Mouse (Mus musculus) liver, embryonic 14.5 days (tissue): ENCODE measurements at regions not wholly inside any gene's neighbourhood (a gene's known extent, or its start where the extent isn't known, plus 50 kb on each side); places are given as distances from the start of the nearest gene placed in this dataset.
A peak's percentile ranks its signal among the peaks of the same experiment; 100 is the strongest.

ENCODE experiments used
- ATAC-seq: fragments of 200-750 bp; cut with Nextera tagmentation; 2 replicates; pipeline ENCODE4 v1.8.0; 2017; ENCODE audit warnings: moderate number of reproducible peaks, mild to moderate bottlenecking, moderate library complexity; ENCODE audit not compliant: insufficient read depth
- DNase-seq, 3 experiments: peaks; one replicate each; pipeline ENCODE4 v3.0.0-alpha.2; 2012 to 2013; ENCODE audit warnings: low read depth in 3 of 3, low spot score in 3 of 3
- H3K27ac ChIP-seq: fragments of 300-500 bp; sonication (generic); 2 replicates; pipeline ENCODE4 v1.5.1; 2014; ENCODE audit warnings: moderate library complexity, mild to moderate bottlenecking, control low read depth, inconsistent platforms
- H3K27me3 ChIP-seq: fragments of 300-500 bp; sonication (generic); 2 replicates; pipeline ENCODE4 v1.6.1; 2014; ENCODE audit warnings: mild to moderate bottlenecking, low read length, moderate library complexity; ENCODE audit not compliant: control insufficient read depth, insufficient read depth
- H3K36me3 ChIP-seq: fragments of 300-500 bp; sonication (generic); replicated peaks from 2 replicates; pipeline ENCODE4 v1.6.1; 2014; ENCODE audit warnings: low read depth; ENCODE audit not compliant: control insufficient read depth, insufficient read depth
- H3K4me1 ChIP-seq, 2 experiments: fragments of 200-500 bp in 1 of 2; fragments of 300-500 bp in 1 of 2; sonication (generic) in 1 of 2; replicated peaks; 2 replicates each; pipeline ENCODE4 v1.6.1; 2012 to 2014; ENCODE audit warnings: antibody characterized with exemption in 1 of 2, inconsistent platforms in 1 of 2, low read length in 1 of 2; ENCODE audit not compliant: control insufficient read depth in 2 of 2, insufficient read depth in 2 of 2
- H3K4me2 ChIP-seq: fragments of 300-500 bp; sonication (generic); 2 replicates; pipeline ENCODE4 v1.6.1; 2014; ENCODE audit warnings: low read depth, mild to moderate bottlenecking, control low read depth, moderate library complexity
- H3K4me3 ChIP-seq, 2 experiments: fragments of 200-500 bp in 1 of 2; fragments of 300-500 bp in 1 of 2; sonication (generic) in 1 of 2; 2 replicates each; pipeline ENCODE4 v1.5.1; 2012 to 2014; ENCODE audit warnings: low read depth in 2 of 2, low read length in 2 of 2, mild to moderate bottlenecking in 2 of 2, control low read depth in 1 of 2, inconsistent platforms in 1 of 2, moderate library complexity in 1 of 2; ENCODE audit not compliant: insufficient read depth in 1 of 2
- H3K9ac ChIP-seq: fragments of 300-500 bp; sonication (generic); replicated peaks from 2 replicates; pipeline ENCODE4 v1.6.1; 2014; ENCODE audit warnings: mild to moderate bottlenecking, control low read depth, moderate library complexity
- H3K9me3 ChIP-seq: fragments of 300-500 bp; sonication (generic); 2 replicates; pipeline ENCODE4 v1.6.1; 2016; ENCODE audit warnings: low read length, mixed read lengths; ENCODE audit not compliant: control insufficient read depth
- CTCF ChIP-seq: IDR thresholded peaks from 2 replicates; pipeline ENCODE4 v1.5.1; 2016; ENCODE audit warnings: antibody characterized with exemption, low read depth, control low read depth
- EP300 ChIP-seq: IDR thresholded peaks from 2 replicates; pipeline ENCODE4 v1.6.1; 2016; ENCODE audit warnings: antibody characterized with exemption, low read depth
- WGBS: fragments of 180-500 bp; shearing (Covaris S2); extraction: QIAGEN DNeasy Blood & Tissue Kit; methylation state at CpG from one replicate; pipeline ENCODE4 v1.1.7; 2014; ENCODE audit not compliant: insufficient replicate concordance; 5-methylcytosine and 5-hydroxymethylcytosine counted together

GRCm38 (mm10) chr10:122515698-122516097 lies 67.4 kb downstream of the Avpr1a start:
- no peak overlapping the region for H3K4me3 ChIP-seq
- no peaks in the 10 kb centered on the region for H3K27me3 ChIP-seq
- H3K9me3 ChIP-seq: no peaks in the 10 kb centered on the region
- H3K9ac ChIP-seq: no peak overlapping the region
- no peaks in the 10 kb centered on the region for H3K36me3 ChIP-seq
- H3K27ac ChIP-seq: no peak overlapping the region
- H3K4me1 ChIP-seq: peaks cover 0 to 6% of the 10 kb centered on the region in 2 experiments; a peak in 2 of 4 replicates
- peak in 1 of 3 experiments; percentile 9 for DNase-seq
- TF ChIP-seq CTCF (no peak), EP300 (no peak)
- H3K4me2 ChIP-seq: no peak overlapping the region
- 72% methylated on average over 3 of the region's 3 CpGs for whole genome bisulfite sequencing
- ATAC-seq: peak; percentile 35; the same call in 1 of the 2 replicates

- Histone ChIP-seq H3K36me3 (no peaks in the 10 kb centered on the region), H3K9me3 (no peaks in the 10 kb centered on the region), H3K4me1 (peaks cover 0 to 6% of the 10 kb centered on the region in 2 experiments; a peak in 2 of 4 replicates), H3K4me3 (no peak overlapping the region), H3K9ac (no peak overlapping the region), H3K27me3 (no peaks in the 10 kb centered on the region), H3K27ac (no peak overlapping the region), H3K4me2 (no peak overlapping the region)
- DNase-seq (no peak), ATAC-seq (no peak)
- WGBS: 74% methylated on average over 4 of the region's 4 CpGs
- no peak for TF ChIP-seq EP300
- TF ChIP-seq CTCF: no peak
These were observed 71.0 kb downstream of the Avpr1a start for GRCm38 (mm10) chr10:122519274-122519790.

- H3K4me3 ChIP-seq: no peak overlapping the region
- no peak overlapping the region for H3K4me2 ChIP-seq
- no peaks in the 10 kb centered on the region for H3K27me3 ChIP-seq
- no peak overlapping the region for H3K9ac ChIP-seq
- TF ChIP-seq EP300 (no peak), CTCF (no peak)
- H3K4me1 ChIP-seq: peaks cover 0 to 5% of the 10 kb centered on the region in 2 experiments; a peak in 2 of 4 replicates
- no peaks in the 10 kb centered on the region for H3K9me3 ChIP-seq
- DNase-seq (no peak), ATAC-seq (no peak)
- WGBS: 70% methylated on average over 7 of the region's 7 CpGs
- H3K27ac ChIP-seq: no peak overlapping the region
- no peaks in the 10 kb centered on the region for H3K36me3 ChIP-seq
These were observed 71.7 kb downstream of the Avpr1a start for GRCm38 (mm10) chr10:122519981-122520380.

DNA sequence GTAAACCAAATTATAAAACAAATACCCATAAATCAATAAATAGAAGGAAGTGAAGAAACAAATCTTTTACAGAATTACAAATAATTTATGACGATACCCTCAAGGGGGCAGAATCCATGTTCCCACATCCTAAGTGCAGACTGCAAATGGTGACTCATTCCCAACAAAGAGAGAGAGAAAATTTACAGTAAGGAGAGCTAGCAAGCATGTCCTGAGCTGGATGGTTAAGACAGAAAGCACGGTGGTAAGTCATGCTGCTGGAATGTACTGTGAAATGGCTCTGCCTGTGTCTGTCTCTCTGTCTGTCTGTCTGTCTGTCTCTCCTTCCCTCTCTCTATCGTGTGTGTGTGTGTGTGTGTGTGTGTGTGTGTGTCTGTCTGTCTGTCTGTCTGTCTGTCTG lies 74.3 kb downstream of the Avpr1a start:
- no peak overlapping the region for H3K9ac ChIP-seq
- no peak overlapping the region for H3K27ac ChIP-seq
- DNase-seq (no peak), ATAC-seq (no peak)
- WGBS: 51% methylated on average over 3 of the region's 3 CpGs
- H3K36me3 ChIP-seq: no peaks in the 10 kb centered on the region
- no peaks in the 10 kb centered on the region for H3K27me3 ChIP-seq
- no peaks in the 10 kb centered on the region for H3K9me3 ChIP-seq
- H3K4me1 ChIP-seq: no peaks in the 10 kb centered on the region
- H3K4me2 ChIP-seq: no peak overlapping the region
- H3K4me3 ChIP-seq: no peak overlapping the region
- TF ChIP-seq CTCF (no peak), EP300 (no peak)

- ATAC-seq (no peak), DNase-seq (no peak)
- TF ChIP-seq CTCF: no peak
- TF ChIP-seq EP300: no peak
- no peak overlapping the region for H3K27ac ChIP-seq
- H3K27me3 ChIP-seq: no peaks in the 10 kb centered on the region
- H3K9ac ChIP-seq: no peak overlapping the region
- WGBS: 45% methylated on average over 7 of the region's 7 CpGs
- H3K4me2 ChIP-seq: no peak overlapping the region
- H3K36me3 ChIP-seq: no peaks in the 10 kb centered on the region
- H3K4me3 ChIP-seq: no peak overlapping the region
- H3K4me1 ChIP-seq: no peaks in the 10 kb centered on the region
- no peaks in the 10 kb centered on the region for H3K9me3 ChIP-seq
These were observed 77.1 kb downstream of the Avpr1a start for GRCm38 (mm10) chr10:122525360-122525759.
